Mouse (Mus musculus) hindbrain, embryonic 12.5 days (tissue): Measurements from ENCODE around the gene Ccdc91. TPM values are rescaled to one million over a fixed set of nuclear protein-coding genes. Genes with fewer than 3 reads are reported as not detected.

Experiments used
- ATAC-seq: fragments of 200-750 bp; cut with Nextera tagmentation; 2 replicates; pipeline ENCODE4 v1.8.0; 2017; ENCODE audit warnings: moderate TSS enrichment; ENCODE audit not compliant: low FRiP score
- H3K27ac ChIP-seq: fragments of 300-500 bp; sonication (generic); 2 replicates; pipeline ENCODE4 v1.5.1; 2016; ENCODE audit warnings: mild to moderate bottlenecking
- H3K27me3 ChIP-seq: fragments of 300-500 bp; sonication (generic); 2 replicates; pipeline ENCODE4 v1.6.1; 2016; ENCODE audit warnings: mild to moderate bottlenecking
- H3K36me3 ChIP-seq: fragments of 300-500 bp; sonication (generic); 2 replicates; pipeline ENCODE4 v1.6.1; 2016; ENCODE audit warnings: mild to moderate bottlenecking
- H3K4me1 ChIP-seq: fragments of 300-500 bp; sonication (generic); 2 replicates; pipeline ENCODE4 v1.6.1; 2016
- H3K4me2 ChIP-seq: fragments of 300-500 bp; sonication (generic); replicated peaks from 2 replicates; pipeline ENCODE4 v1.6.1; 2016; ENCODE audit warnings: mild to moderate bottlenecking
- H3K4me3 ChIP-seq: fragments of 300-500 bp; sonication (generic); 2 replicates; pipeline ENCODE4 v1.5.1; 2016; ENCODE audit warnings: mild to moderate bottlenecking
- H3K9ac ChIP-seq: fragments of 300-500 bp; sonication (generic); 2 replicates; pipeline ENCODE4 v1.6.1; 2016; ENCODE audit warnings: mild to moderate bottlenecking, moderate library complexity
- H3K9me3 ChIP-seq: fragments of 300-500 bp; sonication (generic); replicated peaks from 2 replicates; pipeline ENCODE4 v1.6.1; 2016; ENCODE audit warnings: mild to moderate bottlenecking
- whole genome bisulfite sequencing: fragments of 180-500 bp; shearing (Covaris S2); methylation state at CpG from one replicate; pipeline ENCODE4 v1.1.7; 2016; 5-methylcytosine and 5-hydroxymethylcytosine counted together
- polyA plus RNA-seq: library from polyadenylated mRNA; unstranded; fragments of >200 nt; fragmentation: Nextera tagmentation; extraction: Ambion mirVana; gene quantifications from 2 replicates; pipeline ENCODE4 v1.2.1, GENCODE M21; 2016

The Ccdc91 gene
- polyA plus RNA-seq = 37.1 and 37.3 TPM in 2 replicates

DNA sequence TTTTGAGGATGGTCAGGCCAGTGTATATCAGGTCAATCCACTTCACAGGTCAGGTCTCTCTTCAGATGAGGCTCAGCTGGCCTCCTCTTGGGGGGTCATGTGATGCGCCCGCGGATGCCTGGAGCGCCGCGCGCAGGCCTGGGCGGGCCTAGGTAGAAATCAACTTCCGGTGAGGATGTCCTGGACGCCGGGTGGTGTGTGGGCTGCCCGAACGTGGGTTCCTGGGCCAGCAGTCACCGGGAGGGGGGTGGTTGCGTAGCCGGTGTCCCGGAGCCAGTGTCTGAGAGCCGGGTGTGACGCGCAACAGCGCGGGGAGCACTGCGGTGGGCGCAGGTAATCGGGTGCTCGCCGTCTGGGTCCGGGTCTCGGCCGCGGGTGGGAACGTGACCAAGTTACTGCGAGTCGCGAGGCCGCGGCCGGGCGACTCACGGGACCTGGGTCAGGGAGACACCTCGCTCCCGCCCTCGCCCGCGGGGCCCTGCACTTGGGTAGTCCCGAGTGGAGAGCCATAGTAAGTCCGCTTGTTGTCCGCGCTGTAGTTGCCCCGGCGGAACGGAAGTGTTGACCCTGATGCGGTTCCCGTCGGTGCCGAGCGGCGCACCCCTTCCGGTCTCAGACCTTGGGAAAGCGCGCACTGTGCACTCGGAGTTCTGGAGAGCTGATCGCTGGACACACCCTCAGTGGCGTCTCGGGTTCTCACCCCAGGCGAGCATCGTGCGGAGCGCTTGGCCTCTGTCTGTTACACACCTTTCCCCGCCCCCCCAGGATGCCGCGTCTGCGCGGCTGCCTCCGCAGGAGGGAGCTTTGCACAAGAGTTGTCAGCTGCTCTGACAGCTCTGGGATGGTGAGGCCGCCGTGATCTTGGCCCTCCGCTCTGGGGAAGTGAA, at the start of gene Ccdc91:
Ccdc91 (plus strand) TSS at position 102 of the 887 bp plus-strand sequence.
- Histone ChIP-seq H3K27me3 (no peaks in the 10 kb centered on the region), H3K27ac (peak within 1 kb of the TSS; percentile 85), H3K4me3 (peak within 1 kb of the TSS; percentile 84), H3K9me3 (no peaks in the 10 kb centered on the region), H3K4me1 (peaks cover 5% of the 10 kb centered on the region), H3K36me3 (no peaks in the 10 kb centered on the region), H3K4me2 (peak within 1 kb of the TSS; percentile 86), H3K9ac (peak within 1 kb of the TSS; percentile 82)
- WGBS = under 1% methylated on average over 78 of the region's 78 CpGs
- peak; percentile 97 for ATAC-seq

- no peak overlapping the region for H3K4me2 ChIP-seq
- no peak for ATAC-seq
- H3K4me1 ChIP-seq = no peaks in the 10 kb centered on the region
- no peaks in the 10 kb centered on the region for H3K36me3 ChIP-seq
- 87% methylated on average over 11 of the region's 11 CpGs for WGBS
- H3K9ac ChIP-seq = no peak overlapping the region
- H3K27ac ChIP-seq = no peak overlapping the region
- H3K9me3 ChIP-seq = no peaks in the 10 kb centered on the region
- no peaks in the 10 kb centered on the region for H3K27me3 ChIP-seq
- no peak overlapping the region for H3K4me3 ChIP-seq
Measured at GRCm38 (mm10) chr6:147426927-147427487, 48.6 kb upstream of the Ccdc91 start.

DNA sequence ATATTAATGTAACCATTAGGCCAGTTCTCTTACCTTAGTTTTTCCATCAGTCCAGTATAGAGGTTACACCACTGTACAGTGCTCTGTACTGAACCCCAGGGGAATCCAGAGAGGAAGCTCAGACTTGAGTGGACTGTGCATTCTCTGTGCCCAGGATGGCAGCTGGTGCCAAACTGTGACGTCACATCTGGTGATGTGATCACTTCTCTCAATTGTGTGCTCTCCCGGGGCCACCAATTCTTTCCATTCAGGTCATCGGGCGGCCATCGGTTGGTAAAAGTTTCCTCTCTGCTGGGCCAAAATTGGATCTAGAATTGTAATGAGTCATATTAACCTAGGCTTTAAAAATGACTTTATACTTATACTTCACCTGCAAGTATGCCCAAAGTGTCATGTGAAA, 19.9 kb upstream of the Ccdc91 start:
- WGBS = 91% methylated on average over 5 of the region's 5 CpGs
- H3K36me3 ChIP-seq = no peaks in the 10 kb centered on the region
- H3K4me3 ChIP-seq = no peak overlapping the region
- H3K9ac ChIP-seq = no peak overlapping the region
- no peaks in the 10 kb centered on the region for H3K4me1 ChIP-seq
- no peak overlapping the region for H3K4me2 ChIP-seq
- H3K9me3 ChIP-seq = 0 out of 2 replicates have a peak, but pooled peaks cover 7% of the 10 kb centered on the region
- no peak overlapping the region for H3K27ac ChIP-seq
- no peaks in the 10 kb centered on the region for H3K27me3 ChIP-seq
- no peak for ATAC-seq

GRCm38 (mm10) chr6:147458637-147459301, 16.9 kb upstream of the Ccdc91 start:
- Histone ChIP-seq H3K4me2 (no peak overlapping the region), H3K9me3 (no peaks in the 10 kb centered on the region), H3K9ac (no peak overlapping the region), H3K27ac (no peak overlapping the region), H3K27me3 (no peaks in the 10 kb centered on the region), H3K36me3 (no peaks in the 10 kb centered on the region), H3K4me1 (no peaks in the 10 kb centered on the region), H3K4me3 (no peak overlapping the region)
- 80% methylated on average over 11 of the region's 11 CpGs for WGBS
- no peak for ATAC-seq

DNA sequence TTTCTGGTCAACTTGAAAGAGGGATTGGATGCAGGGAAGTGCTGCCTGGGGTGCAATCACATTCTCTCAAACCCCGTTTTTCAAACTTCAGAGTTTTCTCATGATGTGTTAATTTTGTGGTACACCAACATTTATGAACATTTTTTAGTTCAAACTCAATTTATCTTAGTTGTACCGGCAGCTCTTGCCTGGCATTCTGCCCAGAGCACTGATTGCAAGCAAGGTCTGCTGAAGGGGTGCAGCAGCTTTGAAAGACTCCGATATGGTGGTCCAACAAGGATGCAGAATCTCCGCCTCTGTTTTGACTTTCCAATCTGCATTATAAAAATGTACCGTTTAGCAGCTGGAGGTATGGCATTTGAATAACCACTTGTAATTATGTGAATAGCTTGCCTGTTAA, 5.6 kb upstream of the Ccdc91 start:
- no peak for ATAC-seq
- H3K9ac ChIP-seq = no peak overlapping the region
- H3K4me2 ChIP-seq = no peak overlapping the region
- H3K4me1 ChIP-seq = no peaks in the 10 kb centered on the region
- H3K27ac ChIP-seq = no peak overlapping the region
- no peaks in the 10 kb centered on the region for H3K9me3 ChIP-seq
- no peaks in the 10 kb centered on the region for H3K27me3 ChIP-seq
- H3K4me3 ChIP-seq = no peak overlapping the region
- no peaks in the 10 kb centered on the region for H3K36me3 ChIP-seq
- 73% methylated on average over 5 of the region's 5 CpGs for WGBS

- ATAC-seq = no peak
- Histone ChIP-seq H3K4me2 (no peak overlapping the region), H3K4me3 (no peak overlapping the region), H3K27me3 (no peaks in the 10 kb centered on the region), H3K4me1 (peaks cover 5% of the 10 kb centered on the region), H3K9ac (no peak overlapping the region), H3K27ac (no peak overlapping the region), H3K9me3 (no peaks in the 10 kb centered on the region), H3K36me3 (no peaks in the 10 kb centered on the region)
- 94% methylated on average over 5 of the region's 5 CpGs for WGBS
Measured at GRCm38 (mm10) chr6:147481141-147481540, 5.5 kb downstream of the Ccdc91 start.

DNA sequence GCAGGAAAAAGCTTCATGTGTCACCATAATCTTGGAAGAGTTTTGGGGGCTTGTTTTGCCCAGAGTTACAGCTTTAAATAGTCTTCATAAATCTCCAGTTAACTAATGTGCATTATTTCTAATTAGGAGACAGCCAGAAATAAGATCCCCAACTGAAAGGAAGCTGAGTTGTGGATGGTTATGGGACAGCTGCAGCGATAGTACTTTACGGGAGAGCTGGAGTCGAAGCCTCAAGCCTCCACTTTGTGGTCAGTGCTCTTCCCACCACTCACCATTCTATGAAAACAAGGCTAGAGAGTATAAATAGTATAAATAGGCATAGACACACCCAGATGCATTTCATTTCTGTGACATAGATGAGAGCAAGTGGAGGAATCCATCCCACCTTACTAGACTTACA, 14.5 kb downstream of the Ccdc91 start:
- Histone ChIP-seq H3K9me3 (no peaks in the 10 kb centered on the region), H3K9ac (no peak overlapping the region), H3K27ac (no peak overlapping the region), H3K36me3 (0 out of 2 replicates have a peak, but pooled peaks cover 3% of the 10 kb centered on the region), H3K4me1 (no peaks in the 10 kb centered on the region), H3K4me2 (no peak overlapping the region), H3K27me3 (no peaks in the 10 kb centered on the region), H3K4me3 (no peak overlapping the region)
- ATAC-seq = no peak
- 96% methylated on average over 3 of the region's 3 CpGs for WGBS

GRCm38 (mm10) chr6:147492551-147492950, 16.9 kb downstream of the Ccdc91 start:
- ATAC-seq = no peak
- Histone ChIP-seq H3K4me3 (no peak overlapping the region), H3K27ac (no peak overlapping the region), H3K4me2 (no peak overlapping the region), H3K9me3 (no peaks in the 10 kb centered on the region), H3K36me3 (0 out of 2 replicates have a peak, but pooled peaks cover 3% of the 10 kb centered on the region), H3K9ac (no peak overlapping the region), H3K4me1 (no peaks in the 10 kb centered on the region), H3K27me3 (no peaks in the 10 kb centered on the region)
- 91% methylated on average over 4 of the region's 4 CpGs for WGBS

GRCm38 (mm10) chr6:147501439-147501838, 25.8 kb downstream of the Ccdc91 start:
- 87% methylated on average over 3 of the region's 3 CpGs for WGBS
- Histone ChIP-seq H3K9me3 (no peaks in the 10 kb centered on the region), H3K4me1 (no peaks in the 10 kb centered on the region), H3K27me3 (no peaks in the 10 kb centered on the region), H3K36me3 (no peaks in the 10 kb centered on the region), H3K27ac (no peak overlapping the region), H3K4me2 (no peak overlapping the region), H3K9ac (no peak overlapping the region), H3K4me3 (no peak overlapping the region)
- ATAC-seq = no peak

DNA sequence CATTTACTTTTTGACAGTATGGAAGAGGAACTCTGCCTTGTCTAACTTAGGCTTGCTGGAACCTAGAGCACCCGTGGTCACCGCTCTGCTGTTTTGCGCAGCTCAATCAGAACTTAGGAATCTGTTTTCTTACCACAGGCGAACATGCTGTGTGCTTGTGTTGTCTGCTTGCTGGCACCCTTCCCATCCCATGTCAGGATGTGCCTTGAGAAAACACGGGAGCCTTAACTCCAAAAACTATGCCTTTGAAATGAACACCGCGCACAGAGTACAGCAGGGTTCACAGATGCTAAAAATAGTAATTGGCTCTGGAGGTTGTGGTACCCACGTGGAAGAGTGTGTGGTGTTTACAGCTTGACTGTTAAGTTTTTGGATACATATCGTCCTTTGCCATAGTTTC, 30.4 kb downstream of the Ccdc91 start:
- Histone ChIP-seq H3K36me3 (no peaks in the 10 kb centered on the region), H3K9ac (no peak overlapping the region), H3K27ac (no peak overlapping the region), H3K4me1 (no peaks in the 10 kb centered on the region), H3K9me3 (no peaks in the 10 kb centered on the region), H3K4me3 (no peak overlapping the region), H3K4me2 (no peak overlapping the region), H3K27me3 (no peaks in the 10 kb centered on the region)
- no peak for ATAC-seq
- WGBS = 78% methylated on average over 9 of the region's 9 CpGs

GRCm38 (mm10) chr6:147506496-147506895, 30.9 kb downstream of the Ccdc91 start:
- Histone ChIP-seq H3K36me3 (no peaks in the 10 kb centered on the region), H3K9ac (no peak overlapping the region), H3K4me2 (no peak overlapping the region), H3K27ac (no peak overlapping the region), H3K4me1 (no peaks in the 10 kb centered on the region), H3K4me3 (no peak overlapping the region), H3K9me3 (no peaks in the 10 kb centered on the region), H3K27me3 (no peaks in the 10 kb centered on the region)
- ATAC-seq = no peak
- 88% methylated on average over 10 of the region's 10 CpGs for WGBS

DNA sequence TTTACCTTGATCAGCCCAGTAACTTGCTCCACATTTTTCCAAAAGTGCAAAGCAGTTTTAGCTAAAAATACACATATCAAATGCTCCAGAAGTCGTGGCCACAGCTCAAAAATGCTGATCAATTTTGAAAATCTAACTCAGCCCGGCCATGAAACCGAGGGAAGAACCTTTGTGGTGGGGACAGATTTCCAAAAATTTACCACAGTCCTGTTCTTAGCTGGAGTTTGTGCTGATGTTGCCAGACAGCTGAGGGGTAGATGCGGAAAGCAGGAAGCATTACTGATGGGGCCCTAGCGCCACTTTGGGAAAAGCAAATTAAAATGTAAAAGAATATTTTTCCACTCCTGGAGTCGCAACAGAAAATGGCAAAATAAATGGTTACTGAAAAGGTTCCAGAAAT, 31.6 kb downstream of the Ccdc91 start:
- no peaks in the 10 kb centered on the region for H3K27me3 ChIP-seq

More for the DNA sequence above, 31.6 kb downstream of the Ccdc91 start:
- H3K4me2 ChIP-seq = no peak overlapping the region
- 88% methylated on average over 6 of the region's 6 CpGs for WGBS
- ATAC-seq = no peak
- H3K4me3 ChIP-seq = no peak overlapping the region
- H3K27ac ChIP-seq = no peak overlapping the region
- H3K4me1 ChIP-seq = no peaks in the 10 kb centered on the region
- H3K9me3 ChIP-seq = no peaks in the 10 kb centered on the region
- no peaks in the 10 kb centered on the region for H3K36me3 ChIP-seq
- no peak overlapping the region for H3K9ac ChIP-seq
